Mouse (Mus musculus) thymus, postnatal 4 days (tissue): ENCODE measurements around the gene Scamp4.
"Not testable (repeated sequence)": the region's sequence is repeated elsewhere in the genome, so short reads cannot be mapped to it uniquely, and the experiment has no call there.

Source experiments
- DNase-seq: peaks from one replicate; pipeline ENCODE4 v3.0.0; 2021

Gene Scamp4

DNA sequence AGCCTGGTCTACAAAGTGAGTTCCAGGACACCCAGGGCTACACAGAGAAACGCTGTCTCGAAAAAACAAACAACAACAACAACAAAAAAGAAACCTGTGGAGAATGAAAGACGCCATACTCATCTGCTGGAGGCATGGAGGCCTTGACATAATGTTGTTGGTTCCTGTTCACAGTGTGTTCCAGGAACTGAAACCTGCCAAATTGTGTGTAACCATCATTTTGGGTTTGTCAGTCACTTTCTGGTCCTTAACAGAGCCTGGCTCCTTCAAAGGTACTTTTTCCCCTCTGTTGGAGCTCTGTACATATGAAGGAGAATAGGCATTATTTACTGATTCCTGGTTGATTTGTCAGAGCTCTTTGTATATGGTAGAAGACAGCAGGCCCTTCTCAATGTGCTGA lies 9.2 kb downstream of the Scamp4 start:
- DNase-seq: no peak

- DNase-seq: no peak
These were observed 11.1 kb downstream of the Scamp4 start for GRCm38 (mm10) chr10:80613821-80614220.

DNA sequence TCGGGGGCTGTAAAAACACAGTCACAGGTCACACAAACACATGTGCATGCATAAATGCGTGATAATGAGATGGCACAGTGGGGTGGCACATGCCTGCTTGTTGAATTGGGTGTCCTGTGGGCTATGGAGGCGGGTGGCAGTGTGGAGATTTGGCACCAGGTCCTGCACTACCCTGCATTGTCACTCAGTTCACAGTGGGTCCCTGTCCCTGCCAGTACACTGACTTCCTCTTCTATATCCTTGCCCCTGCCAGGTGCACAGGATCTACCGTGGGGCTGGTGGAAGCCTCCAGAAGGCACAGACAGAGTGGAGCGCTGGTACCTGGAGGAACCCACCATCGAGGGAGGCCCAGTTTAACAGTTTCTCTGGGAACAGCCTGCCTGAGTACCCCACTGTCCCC lies 11.7 kb downstream of the Scamp4 start:
- DNase-seq: peak; percentile 56

- peak; percentile 73 for DNase-seq
These were observed 15.5 kb downstream of the Scamp4 start for GRCm38 (mm10) chr10:80618181-80618580.

GRCm38 (mm10) chr10:80619465-80620244 lies 17.0 kb downstream of the Scamp4 start:
- DNase-seq: no peak

DNA sequence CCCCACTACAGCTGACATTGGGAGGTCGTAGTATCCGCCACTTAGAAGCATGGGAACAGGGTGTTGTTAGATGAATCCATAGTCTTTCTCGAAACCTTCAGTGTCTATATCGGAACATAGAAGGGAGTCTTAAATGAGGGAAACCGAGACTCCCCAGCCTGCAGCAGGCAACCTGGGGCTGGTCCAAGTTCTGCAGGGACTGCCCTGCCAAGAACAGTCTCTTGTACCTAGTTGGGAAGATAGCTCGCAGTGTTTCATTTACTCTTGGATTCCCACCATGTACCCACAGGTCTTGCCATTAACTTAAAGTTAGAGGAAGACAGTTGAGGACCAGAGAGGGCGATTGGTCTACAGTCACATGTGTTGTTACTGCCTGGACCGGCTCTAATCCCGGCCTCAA lies 17.7 kb downstream of the Scamp4 start:
- DNase-seq: no peak

- DNase-seq: no peak
These were observed 18.4 kb downstream of the Scamp4 start for GRCm38 (mm10) chr10:80620796-80621689.

- DNase-seq: no peak
These were observed 18.9 kb downstream of the Scamp4 start for GRCm38 (mm10) chr10:80621690-80621939.

GRCm38 (mm10) chr10:80621940-80622660 lies 19.4 kb downstream of the Scamp4 start:
- DNase-seq: peak; percentile 100

DNA sequence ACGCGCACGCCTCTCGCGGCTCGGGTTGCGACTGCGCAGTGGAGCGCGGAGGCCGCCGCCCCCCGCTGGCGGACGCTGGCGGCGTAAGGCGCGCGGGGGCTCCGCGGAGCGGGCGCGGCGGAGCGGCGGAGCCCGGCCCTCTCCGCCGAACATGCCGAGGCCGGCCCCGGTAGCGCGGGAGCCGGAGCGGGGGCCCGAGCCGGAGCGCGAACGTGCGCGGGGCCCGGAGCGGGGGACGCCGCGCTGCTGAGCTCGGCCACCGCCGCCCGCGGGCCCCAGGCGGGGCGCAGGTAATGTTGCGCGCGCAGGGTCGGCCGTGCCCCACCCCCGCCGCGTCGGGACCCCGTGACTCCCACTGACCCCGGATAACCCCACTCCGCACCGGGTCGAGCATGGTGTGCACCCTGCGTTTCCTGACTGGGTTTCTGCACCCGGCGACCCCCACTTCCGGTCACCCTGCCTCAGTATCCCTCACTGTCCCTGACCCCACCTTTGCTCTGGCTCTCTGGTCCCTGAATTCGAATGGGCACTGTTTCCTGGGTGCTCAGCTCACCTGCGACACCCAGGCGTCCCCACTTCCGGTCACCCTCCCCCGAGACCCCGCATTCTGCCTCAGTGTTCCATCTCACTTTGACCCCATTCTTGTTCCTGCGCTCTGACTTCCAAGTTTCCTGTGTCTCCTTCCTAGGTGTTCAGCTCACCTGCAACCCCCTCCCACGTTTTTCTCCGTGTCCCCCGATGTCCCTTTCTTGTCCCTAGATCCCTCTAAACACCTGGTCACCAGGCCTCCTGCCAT lies 20.2 kb downstream of the Scamp4 start, which contains the start of gene Csnk1g2:
TSS of gene Csnk1g2 (plus strand) at position 178 of the 796 bp plus-strand sequence.
- DNase-seq: peak; percentile 92

GRCm38 (mm10) chr10:80623457-80624191 lies 21.0 kb downstream of the Scamp4 start:
- DNase-seq: peak; percentile 84

GRCm38 (mm10) chr10:80625764-80626163 lies 23.1 kb downstream of the Scamp4 start:
- no peak for DNase-seq

DNA sequence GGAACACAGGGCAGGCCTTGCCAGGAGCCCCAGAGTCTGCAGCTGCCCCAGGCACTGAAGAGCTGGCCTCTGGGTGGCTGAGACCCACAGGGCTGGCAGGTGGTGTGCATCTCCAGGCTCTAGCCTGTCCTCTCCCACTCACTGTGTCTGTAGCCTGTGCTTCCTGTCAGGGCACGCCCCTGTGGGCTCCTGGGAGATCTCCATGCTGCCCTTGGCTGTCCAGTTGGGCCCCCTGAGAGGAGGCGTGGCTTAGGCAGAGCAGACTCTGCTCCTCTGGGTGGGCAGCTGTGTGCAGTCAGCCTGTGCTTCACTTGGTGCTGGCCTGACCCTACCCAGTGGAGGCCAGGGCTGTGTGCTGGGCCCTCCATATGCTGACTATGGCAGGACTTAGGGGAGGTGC lies 25.0 kb downstream of the Scamp4 start:
- no peak for DNase-seq

DNA sequence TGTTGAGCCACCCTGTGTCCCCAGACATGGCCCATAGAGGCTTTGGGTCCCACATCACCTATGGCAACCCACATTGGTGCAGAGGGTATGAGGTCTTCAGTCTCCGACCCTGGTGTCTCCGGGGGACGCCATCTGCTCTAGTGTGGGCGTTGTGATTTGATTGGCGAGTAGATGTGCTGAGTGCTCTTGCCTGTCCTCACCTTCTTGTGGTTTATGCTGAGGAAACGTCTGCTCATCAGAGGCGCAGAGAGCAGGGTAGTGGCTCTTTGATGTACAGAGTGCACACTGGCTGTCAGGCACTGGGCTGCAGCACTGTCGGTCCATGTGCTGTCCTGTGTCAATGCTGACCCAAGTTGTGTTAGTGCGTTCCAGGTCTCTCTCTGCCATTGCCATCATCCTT lies 26.3 kb downstream of the Scamp4 start:
- no peak for DNase-seq

- DNase-seq: no peak
These were observed 32.7 kb downstream of the Scamp4 start for GRCm38 (mm10) chr10:80635345-80635744.

DNA sequence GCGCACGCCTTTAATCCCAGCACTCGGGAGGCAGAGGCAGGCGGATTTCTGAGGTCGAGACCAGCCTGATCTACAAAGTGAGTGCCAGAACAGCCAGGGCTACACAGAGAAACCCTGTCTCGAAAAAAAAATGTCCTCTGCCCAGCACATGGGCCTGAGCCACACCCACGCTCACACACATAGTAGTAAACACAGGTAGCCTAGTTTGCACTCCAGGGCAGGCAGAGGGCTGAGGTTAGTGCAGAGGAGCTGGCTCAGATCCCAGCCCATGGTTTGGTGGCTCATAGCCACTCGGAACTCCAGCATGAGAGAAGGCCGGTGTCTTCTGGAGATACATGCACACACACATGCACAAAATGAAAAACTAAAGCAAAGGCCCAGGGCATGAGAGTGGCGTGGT lies 44.3 kb downstream of the Scamp4 start:
- no peak for DNase-seq

DNA sequence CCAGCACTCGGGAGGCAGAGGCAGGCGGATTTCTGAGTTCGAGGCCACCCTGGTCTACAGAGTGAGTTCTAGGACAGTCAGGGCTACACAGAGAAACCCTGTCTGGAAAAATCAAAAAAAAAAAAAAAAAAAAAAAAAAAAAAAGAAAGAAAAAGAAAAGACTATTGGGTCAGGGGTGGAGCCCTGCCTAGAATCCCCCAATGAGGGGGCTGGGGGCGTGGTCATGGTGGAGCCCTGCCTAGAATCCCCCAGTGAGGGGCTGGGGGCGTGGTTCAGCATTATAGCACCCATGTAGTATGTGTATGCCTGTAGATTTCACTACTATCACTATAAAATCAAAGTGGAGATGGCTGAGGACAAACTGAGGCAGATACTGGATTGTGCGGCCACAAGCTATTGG lies 47.2 kb downstream of the Scamp4 start:
- DNase-seq: not testable (repeated sequence)

DNA sequence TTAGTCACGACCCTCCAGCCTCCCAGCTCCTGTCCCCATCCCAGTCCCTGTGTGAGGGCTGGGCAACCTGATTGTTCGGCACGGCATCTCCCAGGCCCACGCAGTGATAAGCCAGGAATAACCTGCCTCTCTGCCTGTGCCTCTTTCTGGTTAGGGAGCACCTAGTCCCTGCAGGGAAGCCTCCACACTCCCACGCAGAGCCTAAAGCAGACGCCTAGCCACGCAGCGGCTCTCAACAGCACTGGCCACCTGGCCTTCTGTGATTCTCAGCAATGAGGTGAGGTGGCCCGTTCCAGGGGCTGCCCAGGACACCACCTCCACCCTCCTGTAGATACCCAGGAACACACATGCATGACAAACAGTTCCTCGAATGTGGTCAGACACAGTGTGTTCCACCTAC lies 47.7 kb downstream of the Scamp4 start:
- no peak for DNase-seq

- no peak for DNase-seq
These were observed 50.6 kb downstream of the Scamp4 start for GRCm38 (mm10) chr10:80653156-80653720.

DNA sequence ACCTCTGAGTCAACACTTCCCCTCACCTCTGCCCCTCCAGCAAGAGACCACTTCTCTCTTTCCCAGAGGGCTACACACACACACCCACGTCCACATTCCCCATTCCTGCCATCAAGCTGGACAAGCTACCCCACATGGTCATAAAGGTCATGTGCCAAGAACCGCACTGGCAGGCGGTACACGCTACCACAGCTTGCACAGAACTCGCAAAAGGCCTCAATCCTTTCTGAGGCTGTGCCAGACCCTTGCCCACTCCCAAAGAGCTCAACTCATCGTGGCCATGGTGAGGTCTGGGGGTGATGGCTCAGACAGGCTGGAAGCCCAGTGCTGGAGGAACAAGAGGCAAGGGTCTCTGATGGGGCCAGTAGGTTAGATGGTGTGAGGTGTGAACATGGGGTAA lies 52.2 kb downstream of the Scamp4 start:
- DNase-seq: no peak

DNA sequence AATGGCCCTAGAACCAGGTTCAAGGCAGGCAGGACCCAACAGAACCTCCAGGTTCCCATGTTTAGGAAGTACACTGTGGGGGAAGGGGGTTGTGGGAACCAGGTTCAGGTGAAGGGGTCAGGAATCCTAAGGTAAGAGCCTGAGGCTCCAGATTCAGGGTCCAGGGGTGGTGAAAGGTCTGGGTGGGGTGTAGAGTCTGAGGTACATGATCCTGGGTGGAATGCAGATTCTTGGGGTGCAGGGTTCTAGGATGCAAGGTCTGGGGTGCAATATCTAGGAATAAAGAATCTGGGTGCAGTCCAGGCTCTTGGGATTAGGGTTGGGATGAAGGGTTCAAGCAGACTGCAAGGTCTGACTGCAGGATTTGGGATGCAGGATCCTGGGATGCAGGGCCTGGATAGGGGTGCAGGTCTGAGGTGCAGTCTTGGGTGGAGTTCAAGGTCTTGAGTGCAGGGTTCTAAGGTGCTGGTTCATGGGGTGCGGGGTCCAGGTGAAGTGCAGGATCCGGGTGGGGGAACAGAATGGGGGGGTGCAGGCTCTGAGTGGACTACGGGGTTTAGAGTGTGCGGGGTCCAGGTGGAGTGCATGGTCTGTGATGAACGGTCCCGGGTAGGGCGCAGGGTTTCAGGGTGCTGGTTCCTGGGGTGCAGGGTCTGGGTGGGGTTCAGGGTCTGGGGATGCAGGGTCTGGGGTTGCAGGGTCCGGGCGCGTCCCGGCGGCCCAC lies 52.9 kb downstream of the Scamp4 start:
- DNase-seq: no peak
